Mouse (Mus musculus) midbrain, postnatal 0 days (tissue): ENCODE results near the gene Gramd2. TPM values are rescaled to one million over a fixed set of nuclear protein-coding genes. Genes with fewer than 3 reads are reported as not detected.
A peak's percentile ranks its signal among the peaks of the same experiment; 100 is the strongest.

Experiments used
- ATAC-seq: fragments of 200-750 bp; cut with Nextera tagmentation; 2 replicates; pipeline ENCODE4 v1.8.0; 2017; ENCODE audit warnings: moderate number of reproducible peaks, mild to moderate bottlenecking, moderate TSS enrichment, moderate library complexity; ENCODE audit not compliant: low FRiP score
- DNase-seq: peaks from one replicate; pipeline ENCODE4 v3.0.0-alpha.2; 2015; ENCODE audit warnings: low spot score
- H3K27ac ChIP-seq: fragments of 300-500 bp; sonication (generic); 2 replicates; pipeline ENCODE4 v1.5.1; 2014; ENCODE audit warnings: low read depth, mild to moderate bottlenecking, low read length, mixed read lengths
- H3K27me3 ChIP-seq: fragments of 300-500 bp; sonication (generic); 2 replicates; pipeline ENCODE4 v1.6.1; 2014; ENCODE audit warnings: low read length, control low read depth, mixed read lengths; ENCODE audit not compliant: insufficient read depth
- H3K36me3 ChIP-seq: fragments of 300-500 bp; sonication (generic); 2 replicates; pipeline ENCODE4 v1.6.1; 2014; ENCODE audit warnings: low read length, control low read depth, mixed read lengths; ENCODE audit not compliant: insufficient read depth
- H3K4me1 ChIP-seq: fragments of 300-500 bp; sonication (generic); 2 replicates; pipeline ENCODE4 v1.6.1; 2014; ENCODE audit warnings: mild to moderate bottlenecking, control low read depth, antibody characterized with exemption, low read length, mixed read lengths; ENCODE audit not compliant: insufficient read depth
- H3K4me2 ChIP-seq: fragments of 300-500 bp; sonication (generic); 2 replicates; pipeline ENCODE4 v1.6.1; 2014; ENCODE audit warnings: low read depth, mild to moderate bottlenecking, low read length, mixed read lengths; ENCODE audit not compliant: poor library complexity, severe bottlenecking
- H3K4me3 ChIP-seq: fragments of 300-500 bp; sonication (generic); 2 replicates; pipeline ENCODE4 v1.5.1; 2014; ENCODE audit warnings: low read depth, mild to moderate bottlenecking, low read length, moderate library complexity
- H3K9ac ChIP-seq: fragments of 300-500 bp; sonication (generic); replicated peaks from 2 replicates; pipeline ENCODE4 v1.6.1; 2014; ENCODE audit warnings: mild to moderate bottlenecking, low read length, moderate library complexity, mixed read lengths; ENCODE audit not compliant: poor library complexity, severe bottlenecking
- H3K9me3 ChIP-seq: fragments of 300-500 bp; sonication (generic); 2 replicates; pipeline ENCODE4 v1.6.1; 2016; ENCODE audit warnings: low read length, control low read depth
- CTCF ChIP-seq: IDR thresholded peaks from 2 replicates; pipeline ENCODE4 v1.5.1; 2016; ENCODE audit warnings: antibody characterized with exemption, mild to moderate bottlenecking
- WGBS: fragments of 180-500 bp; shearing (Covaris S2); extraction: QIAGEN DNeasy Blood & Tissue Kit; methylation state at CpG from one replicate; pipeline ENCODE4 v1.1.7; 2014; 5-methylcytosine and 5-hydroxymethylcytosine counted together
- polyA plus RNA-seq: library from polyadenylated mRNA; unstranded; fragments of >200 nt; fragmentation: Nextera tagmentation; extraction: Ambion mirVana; gene quantifications from 2 replicates; pipeline ENCODE4 v1.2.1, GENCODE M21; 2015
- total RNA-seq: library from RNA; depleted of rRNA; stranded (reverse); fragments of >200 nt; gene quantifications from 2 replicates; pipeline ENCODE4 v1.2.3, GENCODE M21; 2014; rRNA removed

Gene Gramd2
- total RNA-seq (8.9 and 12.1 TPM in 2 replicates), polyA plus RNA-seq (4.4 and 5.2 TPM in 2 replicates)

- Histone ChIP-seq H3K9me3 (no peaks in the 10 kb centered on the region), H3K9ac (peak within 1 kb of the TSS; percentile 64), H3K27ac (peak within 1 kb of the TSS; percentile 55), H3K36me3 (peaks cover 21% of the 10 kb centered on the region), H3K4me1 (peaks cover 4% of the 10 kb centered on the region; the same call in 1 of the 2 replicates), H3K27me3 (no peaks in the 10 kb centered on the region), H3K4me3 (peak within 1 kb of the TSS; percentile 54), H3K4me2 (peak within 1 kb of the TSS; percentile 84)
- peak; percentile 87 for ATAC-seq
- DNase-seq, result peak; percentile 86
- TF ChIP-seq CTCF, result peak; percentile 19; the same call in 1 of the 2 replicates
- 2% methylated on average over 47 of the region's 47 CpGs for WGBS
These were observed at the start of gene Gramd2 for GRCm38 (mm10) chr9:59679678-59680533. Gene Gramd2 (plus strand): TSS chr9:59680144.

DNA sequence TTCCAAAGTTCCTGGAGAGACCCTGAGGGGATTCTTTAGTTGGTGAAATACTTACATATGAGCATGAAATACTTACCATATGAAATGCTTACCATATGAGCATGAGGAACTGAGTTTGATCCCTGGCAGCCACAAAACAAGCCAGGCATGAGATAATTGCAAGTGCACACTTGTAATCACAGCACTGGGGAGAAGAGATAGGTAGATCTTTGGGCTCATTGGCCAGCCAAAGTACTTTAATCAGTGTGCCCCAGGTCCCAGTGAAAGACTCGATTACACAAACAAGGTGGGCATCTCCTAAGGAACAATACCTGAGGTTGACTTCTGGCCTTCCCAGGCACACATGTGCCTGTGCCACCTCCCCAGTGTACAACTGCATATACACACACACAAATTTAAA is 41.6 kb upstream of the Gramd2 start:
- ATAC-seq, result no peak
- no peaks in the 10 kb centered on the region for H3K9me3 ChIP-seq
- H3K4me2 ChIP-seq, result no peak overlapping the region
- peaks cover 55% of the 10 kb centered on the region for H3K36me3 ChIP-seq
- no peak for TF ChIP-seq CTCF
- no peak overlapping the region for H3K27ac ChIP-seq
- no peak for DNase-seq
- no peaks in the 10 kb centered on the region for H3K4me1 ChIP-seq
- WGBS, result 84% methylated on average over 1 of the region's 1 CpGs
- H3K27me3 ChIP-seq, result no peaks in the 10 kb centered on the region
- no peak overlapping the region for H3K4me3 ChIP-seq
- no peak overlapping the region for H3K9ac ChIP-seq

GRCm38 (mm10) chr9:59639936-59640335 is 40.0 kb upstream of the Gramd2 start:
- WGBS, result 89% methylated on average over 4 of the region's 4 CpGs
- Histone ChIP-seq H3K27me3 (no peaks in the 10 kb centered on the region), H3K4me3 (no peak overlapping the region), H3K36me3 (peaks cover 49% of the 10 kb centered on the region), H3K4me1 (no peaks in the 10 kb centered on the region), H3K4me2 (no peak overlapping the region), H3K27ac (no peak overlapping the region), H3K9ac (no peak overlapping the region), H3K9me3 (no peaks in the 10 kb centered on the region)
- no peak for DNase-seq
- ATAC-seq, result no peak
- TF ChIP-seq CTCF, result no peak

DNA sequence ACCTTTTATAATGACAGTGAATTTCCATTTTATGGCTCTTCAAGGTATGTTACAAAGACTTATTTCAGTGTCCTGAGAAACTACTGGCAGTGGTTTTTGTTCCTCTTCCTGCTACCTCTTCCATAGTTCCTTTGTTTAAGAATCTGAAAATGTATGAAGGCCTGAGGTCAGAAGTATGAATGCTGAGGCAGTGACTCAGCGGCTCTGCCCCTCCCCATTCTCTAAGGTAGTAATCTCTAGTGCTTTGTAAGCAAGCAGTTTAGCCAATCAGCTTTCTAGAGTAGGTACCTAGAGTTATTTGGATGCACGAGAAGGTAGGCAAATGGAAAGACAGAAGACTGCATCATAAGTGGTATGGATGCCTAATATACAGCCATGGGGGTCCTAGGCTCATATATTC is 38.6 kb upstream of the Gramd2 start:
- ATAC-seq (no peak), DNase-seq (no peak)
- WGBS, result 86% methylated on average over 2 of the region's 2 CpGs
- no peak overlapping the region for H3K4me3 ChIP-seq
- H3K27me3 ChIP-seq, result no peaks in the 10 kb centered on the region
- no peak for TF ChIP-seq CTCF
- H3K36me3 ChIP-seq, result peaks cover 40% of the 10 kb centered on the region
- no peaks in the 10 kb centered on the region for H3K9me3 ChIP-seq
- no peak overlapping the region for H3K9ac ChIP-seq
- H3K4me1 ChIP-seq, result no peaks in the 10 kb centered on the region
- H3K4me2 ChIP-seq, result no peak overlapping the region
- H3K27ac ChIP-seq, result no peak overlapping the region

GRCm38 (mm10) chr9:59649911-59650310 is 30.0 kb upstream of the Gramd2 start:
- no peak for DNase-seq
- no peaks in the 10 kb centered on the region for H3K4me1 ChIP-seq
- peaks cover 34% of the 10 kb centered on the region for H3K36me3 ChIP-seq
- no peak for ATAC-seq
- 94% methylated on average over 4 of the region's 4 CpGs for WGBS
- no peak for TF ChIP-seq CTCF
- no peaks in the 10 kb centered on the region for H3K9me3 ChIP-seq
- no peak overlapping the region for H3K4me3 ChIP-seq
- no peak overlapping the region for H3K27ac ChIP-seq
- H3K27me3 ChIP-seq, result no peaks in the 10 kb centered on the region
- no peak overlapping the region for H3K4me2 ChIP-seq
- no peak overlapping the region for H3K9ac ChIP-seq

GRCm38 (mm10) chr9:59653371-59653770 is 26.6 kb upstream of the Gramd2 start:
- Histone ChIP-seq H3K36me3 (peaks cover 32% of the 10 kb centered on the region), H3K4me1 (0 out of 2 replicates have a peak, but pooled peaks cover 2% of the 10 kb centered on the region), H3K4me3 (no peak overlapping the region), H3K9me3 (no peaks in the 10 kb centered on the region), H3K27me3 (no peaks in the 10 kb centered on the region), H3K4me2 (no peak overlapping the region), H3K9ac (no peak overlapping the region), H3K27ac (no peak overlapping the region)
- DNase-seq (no peak), ATAC-seq (no peak)
- TF ChIP-seq CTCF, result no peak
- 45% methylated on average over 3 of the region's 3 CpGs for WGBS
